Mouse (Mus musculus) lung, postnatal 4 days (tissue): ENCODE measurements around the gene Hyal1.
"Not testable (repeated sequence)": the region's sequence is repeated elsewhere in the genome, so short reads cannot be mapped to it uniquely, and the experiment has no call there.

Experiments used
- DNase-seq, 2 experiments: peaks; one replicate each; pipeline ENCODE4 v3.0.0; 2021

Hyal1 gene

DNA sequence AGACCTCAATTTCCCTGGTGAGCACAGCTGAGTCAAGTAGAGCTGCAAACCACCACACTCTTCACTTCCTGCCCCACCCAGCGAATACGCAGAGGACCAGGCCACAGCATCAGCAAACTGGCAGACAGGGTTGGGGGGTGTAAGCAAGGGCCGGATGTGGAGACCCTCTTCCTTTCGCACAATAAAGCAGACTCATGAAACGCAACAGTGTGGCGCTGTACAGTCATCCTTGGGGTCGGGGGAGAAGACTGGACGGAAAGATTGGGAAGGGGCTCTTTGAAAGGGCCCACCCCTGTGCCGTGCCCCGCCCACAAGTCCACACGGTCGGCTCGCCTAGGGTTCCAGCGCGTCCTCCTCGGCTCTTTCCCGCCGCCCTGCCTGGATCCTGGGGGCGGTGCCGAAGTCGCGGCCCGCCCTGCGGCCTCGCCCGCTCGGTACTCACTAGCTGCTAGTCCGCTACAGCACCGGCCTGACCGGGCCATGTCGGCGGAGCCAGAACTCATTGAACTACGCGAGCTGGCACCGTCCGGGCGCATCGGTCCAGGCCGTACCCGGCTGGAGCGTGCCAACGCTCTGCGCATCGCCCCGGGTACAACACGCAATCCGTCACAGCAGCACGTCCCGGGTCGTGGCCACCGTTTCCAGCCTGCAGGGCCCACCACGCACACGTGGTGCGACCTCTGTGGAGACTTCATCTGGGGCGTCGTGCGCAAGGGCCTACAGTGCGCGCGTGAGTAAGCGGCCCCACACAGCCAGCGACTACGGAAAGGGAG, 25.4 kb upstream of the Hyal1 start, which contains the start of gene Rassf1:
TSS of gene Rassf1 (plus strand) at position 439 of the 773 bp plus-strand sequence.
- peak; percentile 79 to 86 for DNase-seq

DNA sequence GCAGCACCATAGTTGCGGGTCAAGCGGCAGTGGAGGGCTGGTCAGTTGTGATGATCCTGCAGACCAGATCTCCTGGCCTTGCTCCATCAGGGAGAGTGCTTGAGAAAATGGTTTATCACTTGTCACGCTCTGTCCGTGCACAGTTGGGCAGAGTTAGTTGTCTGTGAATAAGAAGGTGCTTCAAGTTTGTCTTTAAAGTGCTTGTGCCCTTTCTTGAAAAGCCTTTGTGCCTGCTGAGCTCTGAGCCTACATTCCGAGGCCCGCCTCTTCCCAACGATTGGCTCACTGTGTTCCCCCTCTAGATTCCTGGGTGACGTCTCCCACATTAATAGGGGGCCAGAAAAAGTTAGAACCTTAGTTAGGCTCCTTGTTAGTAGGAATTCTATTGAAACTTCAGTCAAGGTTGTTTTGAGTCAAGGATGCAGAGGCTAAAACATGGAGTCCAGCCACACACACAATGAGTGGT, 24.8 kb upstream of the Hyal1 start:
- DNase-seq: no peak

DNA sequence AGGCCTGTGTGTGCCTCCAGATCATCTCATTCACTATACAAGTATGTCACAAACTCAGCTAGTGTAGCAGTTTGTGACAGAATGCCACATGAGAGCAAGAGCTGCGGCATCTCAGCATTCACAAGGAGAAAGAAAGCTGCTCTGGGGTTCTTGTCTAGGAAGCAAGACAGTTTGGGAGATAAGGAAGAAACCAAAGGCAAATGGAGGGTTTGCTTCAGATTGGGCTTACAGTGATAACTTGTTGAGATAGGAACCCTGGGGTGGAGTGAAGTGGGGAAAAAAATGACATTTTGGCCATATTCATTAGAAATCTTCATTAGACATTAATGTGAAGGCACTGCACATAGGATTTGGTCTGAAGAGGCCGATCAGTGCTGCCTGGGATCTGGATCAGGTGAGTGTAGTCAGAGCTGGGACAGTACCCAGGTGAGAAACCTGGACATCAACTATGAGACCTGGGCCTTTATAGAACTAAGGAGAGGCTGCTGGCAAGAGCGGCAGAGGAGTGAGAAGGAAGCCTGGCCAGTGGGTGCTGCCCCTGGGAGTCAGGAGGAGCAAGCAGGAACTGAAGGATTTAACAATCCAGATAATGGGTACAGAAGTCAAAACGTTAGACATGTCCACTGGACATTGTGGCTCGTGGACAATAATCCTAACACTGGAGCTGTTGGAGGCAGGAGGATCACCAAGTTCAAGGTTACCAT, 23.9 kb upstream of the Hyal1 start:
- no peak for DNase-seq

DNA sequence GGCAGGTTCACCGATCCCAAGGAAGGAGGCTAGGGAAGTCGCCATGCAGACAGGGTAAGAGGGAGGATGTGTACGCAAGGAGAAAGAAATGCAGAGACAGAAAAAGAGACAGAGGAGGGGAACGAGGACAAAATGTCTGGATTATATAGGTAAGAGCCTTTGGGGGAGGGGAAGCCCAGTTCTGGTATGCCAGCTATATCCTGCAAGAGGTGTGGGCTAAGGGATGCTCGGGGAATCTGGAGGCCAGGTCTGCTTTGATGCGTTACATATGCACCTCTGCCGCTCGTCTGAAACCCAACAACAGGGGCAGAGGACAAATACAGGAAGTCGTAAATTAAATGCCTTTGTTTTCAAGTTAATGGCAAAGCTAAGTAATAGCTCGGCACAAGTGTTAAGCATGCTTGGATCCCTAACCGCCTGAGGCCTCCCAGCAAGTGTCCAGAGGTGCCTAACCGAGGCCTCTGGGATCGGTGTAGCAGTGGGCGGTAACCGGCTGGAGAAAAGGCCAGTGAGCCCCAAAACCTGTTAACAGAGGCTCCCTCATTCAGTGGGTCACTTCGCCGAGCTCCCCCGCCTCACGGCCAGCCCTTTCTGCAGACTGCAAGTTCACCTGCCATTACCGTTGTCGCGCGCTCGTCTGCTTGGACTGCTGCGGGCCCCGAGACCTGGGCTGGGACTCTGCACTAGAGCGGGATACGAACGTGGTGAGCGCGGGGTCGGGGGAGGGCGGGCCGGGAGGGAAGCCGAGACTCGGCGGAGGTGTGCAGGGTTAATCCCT, 23.0 kb upstream of the Hyal1 start:
- peak in 1 of 2 experiments; percentile 51 for DNase-seq

DNA sequence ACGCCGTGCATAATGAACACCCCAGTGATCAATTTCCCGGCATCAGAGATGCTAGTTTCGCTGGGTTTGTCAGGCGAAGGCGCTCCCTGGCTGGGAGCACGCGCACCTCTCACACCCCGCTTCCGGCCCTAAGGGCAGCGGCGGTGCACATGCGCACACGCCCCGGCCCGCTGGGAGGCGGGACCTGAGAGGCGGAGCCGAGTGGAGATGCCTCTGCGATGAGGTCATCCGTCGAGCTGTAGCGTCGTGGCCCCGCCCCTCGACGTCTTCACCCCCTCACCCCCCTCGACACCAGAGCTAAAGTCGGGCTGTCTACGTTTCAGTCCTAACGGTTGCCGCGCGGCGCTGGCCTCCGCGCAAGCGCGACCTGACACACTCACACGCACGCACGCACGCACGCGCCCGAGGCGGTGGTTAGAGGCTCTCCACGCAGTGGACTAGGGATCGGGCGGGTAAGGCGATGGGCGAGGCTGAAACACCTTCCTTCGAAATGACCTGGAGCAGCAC, 22.4 kb upstream of the Hyal1 start:
- peak; percentile 96 to 98 for DNase-seq

DNA sequence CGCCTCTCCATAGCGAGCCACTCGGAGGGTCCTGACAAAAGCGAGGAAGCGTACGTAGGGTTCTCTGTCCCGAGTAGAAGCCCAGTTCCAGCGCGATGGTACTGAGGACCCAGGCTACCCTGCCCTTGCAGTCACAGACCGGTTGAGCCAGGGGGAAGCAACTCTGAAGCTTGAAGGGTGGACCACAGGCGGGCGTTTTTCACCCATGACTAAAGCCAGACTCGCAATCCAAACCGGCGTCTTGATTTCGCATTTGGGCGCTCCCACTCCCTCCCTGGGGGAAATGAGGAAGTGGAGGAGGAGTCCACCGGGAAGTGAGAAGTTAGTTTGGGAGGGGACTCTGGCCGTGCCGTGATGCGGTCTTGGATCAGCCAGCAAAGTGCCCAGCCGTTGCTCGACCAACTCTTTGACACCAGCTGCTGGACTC, 21.7 kb upstream of the Hyal1 start:
- peak; percentile 83 to 84 for DNase-seq

DNA sequence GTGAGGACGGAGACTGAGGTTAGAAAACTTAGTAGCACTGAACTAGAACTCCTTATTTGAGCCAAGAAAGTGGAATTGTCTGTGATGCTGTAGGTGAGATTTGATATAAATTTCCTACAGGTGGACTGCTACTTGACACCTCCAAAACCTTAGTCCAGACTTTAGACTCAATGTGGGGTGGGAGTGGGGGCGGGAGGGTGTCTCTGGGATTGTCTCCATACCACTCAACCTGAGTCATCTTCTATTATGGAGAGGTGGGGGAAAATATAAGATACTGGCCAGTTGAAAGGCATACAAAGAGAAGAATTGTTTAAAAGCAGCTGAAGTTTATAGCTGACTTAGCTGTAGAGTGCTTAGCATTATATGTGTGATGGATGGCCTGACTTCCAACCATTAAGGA, 21.0 kb upstream of the Hyal1 start:
- DNase-seq: no peak

DNA sequence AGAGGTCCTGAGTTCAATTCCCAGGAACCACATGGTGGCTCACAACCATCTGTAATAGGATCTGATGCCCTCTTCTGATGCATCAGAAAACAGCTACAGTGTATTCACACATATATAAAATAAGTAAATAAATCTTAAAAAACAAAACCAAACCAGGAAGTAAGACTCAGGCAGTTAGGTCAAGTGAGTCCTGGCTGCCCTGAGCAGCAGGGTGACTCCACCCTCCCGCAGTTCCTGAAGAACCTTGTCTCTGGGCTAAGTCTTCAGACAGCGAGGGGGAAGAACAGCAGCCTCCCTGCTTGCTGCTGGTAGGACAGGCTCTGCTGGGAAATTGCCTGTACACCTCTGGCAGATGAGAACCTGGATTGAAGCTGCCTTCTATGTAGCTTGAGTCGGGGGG, 20.4 kb upstream of the Hyal1 start:
- DNase-seq: peak in 1 of 2 experiments; percentile 23

DNA sequence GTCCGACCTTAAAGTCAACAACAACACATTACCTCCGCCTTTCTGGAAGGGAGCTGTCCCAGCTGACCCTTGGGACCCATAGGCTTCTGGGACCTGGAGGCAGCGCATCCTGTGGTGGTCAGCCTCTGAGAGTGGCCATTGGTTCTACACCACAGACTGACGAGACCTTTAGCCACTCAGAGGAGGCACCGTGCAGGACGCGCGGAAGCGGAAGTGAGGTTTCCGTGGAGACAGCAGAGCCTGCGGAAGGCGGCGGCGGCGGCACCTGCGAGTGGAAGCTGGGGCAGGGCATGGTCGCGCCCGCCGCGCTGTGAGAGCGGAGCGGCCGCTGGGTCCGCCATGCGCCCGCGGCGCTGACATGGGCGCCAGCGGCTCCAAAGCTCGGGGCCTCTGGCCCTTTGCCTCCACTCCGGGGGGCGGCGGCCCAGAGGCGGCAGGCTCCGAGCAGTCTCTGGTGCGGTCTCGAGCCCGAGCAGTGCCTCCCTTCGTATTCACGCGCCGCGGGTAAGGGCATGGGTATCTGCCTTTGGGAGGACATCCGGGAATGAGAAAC, 13.6 kb upstream of the Hyal1 start, which contains the start of gene Tusc2:
TSS of gene Tusc2 (plus strand) at position 227 of the 553 bp plus-strand sequence.
- DNase-seq: peak; percentile 95 to 96

DNA sequence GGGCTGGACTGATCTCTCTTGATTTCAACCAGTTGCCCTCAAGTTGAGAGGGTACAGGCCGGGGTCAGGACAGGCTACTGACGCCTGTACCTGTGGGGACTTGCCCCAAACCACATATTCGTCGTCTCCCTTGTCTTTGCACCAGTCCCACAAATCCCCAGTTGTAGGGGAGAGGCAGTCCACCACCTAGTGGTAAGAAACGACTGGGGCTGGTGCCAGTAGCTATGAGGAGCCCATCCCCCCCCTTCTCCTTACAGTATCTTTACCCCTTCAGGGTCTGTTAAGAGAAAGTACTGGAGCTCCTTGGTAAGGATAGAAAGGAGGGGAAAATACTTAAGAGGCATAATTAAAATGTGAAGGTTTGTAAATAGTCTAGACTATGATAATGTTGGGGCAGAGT, 11.2 kb upstream of the Hyal1 start:
- not testable (repeated sequence) for DNase-seq

DNA sequence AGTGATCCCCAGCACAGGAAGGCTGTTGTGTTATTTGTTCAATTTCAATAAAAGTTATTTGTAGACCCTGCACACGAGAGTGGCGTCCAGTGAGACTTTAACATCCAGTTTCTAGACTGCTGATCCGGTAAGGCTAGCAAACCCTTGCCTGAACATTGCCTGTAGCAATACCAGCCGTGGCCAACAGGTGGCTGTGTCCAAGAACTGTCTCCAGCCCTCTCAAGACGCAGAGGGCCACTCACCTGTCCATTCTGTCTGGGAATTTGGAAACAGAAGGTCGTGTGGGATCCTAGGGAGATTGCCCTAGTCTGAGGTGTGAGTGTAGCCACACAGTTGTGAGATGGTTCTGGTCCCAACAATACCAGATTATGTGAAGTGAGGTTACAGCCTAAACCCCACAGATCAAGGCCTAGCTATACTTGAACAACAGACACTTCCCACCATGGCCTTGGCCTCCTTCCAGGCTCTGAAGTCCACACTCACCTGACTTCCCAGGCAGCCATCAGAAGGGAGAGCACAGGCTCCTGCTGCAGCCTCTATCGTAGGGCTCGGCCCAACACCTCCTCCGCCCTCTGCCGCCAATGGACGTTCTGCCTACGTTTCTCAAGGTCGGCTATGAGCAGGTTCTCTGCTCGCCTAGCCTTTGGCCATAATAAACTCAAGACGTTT, 10.6 kb upstream of the Hyal1 start:
- DNase-seq: peak; percentile 88 to 93

DNA sequence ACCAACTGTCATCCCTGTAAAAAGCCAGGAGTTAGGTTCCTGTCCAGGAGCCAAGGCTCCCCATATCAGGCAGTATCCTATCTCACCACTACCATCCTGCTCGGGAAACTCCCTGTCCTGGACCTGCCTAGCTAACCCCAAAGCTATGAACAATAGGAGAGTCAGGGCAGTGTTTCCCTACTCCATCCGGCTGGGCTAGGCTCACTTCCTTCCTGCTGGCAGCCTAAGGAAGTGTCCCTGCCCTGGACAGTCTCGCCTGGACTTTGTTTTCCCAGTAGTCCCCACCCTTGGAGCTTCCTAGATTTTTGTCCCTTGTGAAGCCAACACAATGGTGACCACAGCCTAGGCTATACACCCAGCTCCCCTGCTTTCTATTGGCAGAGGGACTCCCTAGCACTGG, 9.9 kb upstream of the Hyal1 start:
- DNase-seq: peak; percentile 73 to 87

DNA sequence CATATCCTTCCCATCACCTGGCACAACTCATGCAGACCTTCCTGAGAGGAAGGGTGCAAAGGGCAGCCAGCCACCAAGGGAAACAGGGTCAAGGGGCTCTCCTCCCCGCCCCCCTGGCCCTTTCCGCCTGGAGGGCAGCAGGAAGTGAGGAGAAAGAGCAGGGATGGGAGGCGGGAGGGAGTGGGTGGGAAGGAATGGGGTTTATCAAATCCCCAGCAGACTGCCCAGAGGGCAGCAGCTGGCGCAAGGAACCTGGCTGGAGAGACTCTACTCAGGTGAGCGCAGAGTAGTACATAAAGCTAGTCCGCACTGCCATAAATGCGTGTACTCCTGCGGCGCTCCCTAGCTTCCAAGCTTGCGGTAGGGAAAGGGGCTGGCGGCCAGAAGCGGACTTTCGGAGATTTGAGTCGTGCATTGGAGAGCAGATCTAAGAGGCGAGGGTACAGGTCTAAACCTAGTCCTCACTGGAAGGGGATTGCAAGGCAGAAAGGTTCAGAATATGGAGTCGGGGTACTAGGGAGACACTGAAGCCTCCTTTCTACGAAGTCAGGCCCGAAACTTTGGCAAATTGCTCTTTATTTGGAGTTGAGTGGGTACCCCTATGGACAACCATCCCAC, 8.9 kb upstream of the Hyal1 start, which contains the start of gene Hyal2:
TSS of gene Hyal2 (plus strand) at position 244 of the 618 bp plus-strand sequence.
- peak; percentile 67 to 82 for DNase-seq

DNA sequence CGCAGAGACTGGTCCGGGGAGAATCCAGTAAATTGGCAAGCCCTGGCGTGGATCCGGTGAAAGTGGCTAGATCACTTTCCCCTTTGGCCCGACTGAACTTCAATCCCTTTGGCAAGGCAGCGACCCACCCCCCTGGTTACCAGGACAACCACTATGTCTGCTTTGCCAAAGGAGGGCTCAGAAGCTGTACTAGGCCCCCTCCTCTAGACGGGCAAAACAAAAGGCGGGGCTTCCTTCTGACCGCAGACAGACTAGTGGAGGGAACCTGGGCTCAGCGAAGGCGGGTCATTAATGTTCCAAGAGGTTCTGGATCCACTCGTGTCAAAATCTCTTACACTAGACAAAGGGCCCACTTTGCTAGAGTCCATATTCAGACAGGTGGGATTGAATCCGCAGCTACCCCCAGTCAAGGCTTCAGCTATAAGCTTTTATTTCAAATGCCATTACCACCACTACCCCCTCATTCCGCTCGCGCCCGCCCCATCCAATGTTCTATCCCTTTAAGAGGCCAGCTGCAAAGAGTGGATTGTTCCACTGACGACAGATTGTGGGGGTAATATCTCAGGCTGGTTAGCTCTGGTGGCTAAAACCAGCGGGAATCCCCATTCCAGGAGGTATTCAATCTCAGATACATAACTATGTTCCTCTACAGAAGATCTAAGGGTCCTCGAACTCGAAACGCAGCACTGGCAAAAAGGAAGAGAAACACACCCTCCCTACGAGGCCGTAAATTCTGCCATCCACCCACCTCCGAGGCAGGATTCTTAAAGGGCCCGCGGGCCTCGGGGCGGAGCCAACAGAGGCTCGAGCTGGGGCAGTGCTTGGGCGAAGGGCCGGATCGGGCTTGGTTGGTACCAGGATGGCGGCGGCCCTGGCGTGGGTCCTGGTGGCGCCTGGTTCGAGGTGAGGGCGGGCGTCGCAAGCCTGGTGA, 8.1 kb upstream of the Hyal1 start:
- DNase-seq: peak; percentile 90 to 92

DNA sequence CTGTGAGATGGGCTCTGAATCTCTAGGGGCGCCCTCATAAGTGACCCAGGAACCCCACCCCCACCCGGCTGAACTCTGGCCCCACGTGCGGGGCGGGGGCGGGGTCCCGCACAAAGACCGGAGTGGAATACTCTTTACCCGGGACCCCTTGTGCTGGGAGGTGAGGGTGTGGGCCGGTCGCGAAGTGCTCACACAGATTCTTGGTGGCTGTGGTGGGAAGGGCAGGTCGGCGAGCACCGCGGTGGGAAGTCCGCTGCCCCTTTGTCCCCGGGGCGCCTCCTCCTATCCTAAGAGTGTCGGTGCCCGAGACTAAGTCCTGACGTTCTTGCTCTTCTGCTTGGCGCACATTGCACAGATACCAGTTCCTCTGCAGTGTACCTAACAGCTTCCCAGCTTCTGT, 7.5 kb upstream of the Hyal1 start:
- DNase-seq: no peak

DNA sequence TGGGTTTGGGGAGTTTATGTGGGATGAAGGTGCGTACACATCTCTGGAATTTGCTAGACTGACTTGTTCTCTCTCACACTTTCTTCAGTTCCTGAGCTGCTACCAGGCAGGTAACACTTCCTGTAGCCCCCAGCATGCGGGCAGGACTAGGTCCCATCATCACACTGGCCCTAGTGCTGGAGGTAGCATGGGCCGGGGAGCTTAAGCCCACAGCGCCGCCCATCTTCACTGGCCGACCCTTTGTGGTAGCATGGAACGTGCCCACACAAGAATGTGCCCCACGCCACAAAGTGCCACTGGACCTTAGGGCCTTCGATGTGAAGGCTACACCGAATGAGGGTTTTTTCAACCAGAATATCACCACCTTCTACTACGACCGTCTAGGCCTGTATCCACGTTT, 6.7 kb upstream of the Hyal1 start:
- peak in 1 of 2 experiments; percentile 47 for DNase-seq

DNA sequence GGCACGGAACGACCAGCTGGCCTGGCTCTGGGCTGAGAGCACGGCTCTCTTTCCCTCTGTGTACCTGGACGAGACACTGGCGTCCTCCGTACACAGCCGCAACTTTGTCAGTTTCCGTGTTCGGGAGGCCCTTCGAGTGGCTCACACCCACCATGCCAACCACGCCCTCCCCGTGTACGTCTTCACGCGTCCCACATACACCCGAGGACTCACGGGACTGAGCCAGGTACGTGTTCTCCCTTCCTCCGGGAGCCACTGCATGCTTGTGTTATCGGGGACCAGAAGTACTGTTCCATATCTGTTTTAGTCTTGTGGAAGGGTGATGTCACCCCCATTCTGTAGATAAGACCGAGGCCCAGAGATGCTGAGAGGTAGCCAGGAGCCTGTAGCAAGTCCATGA, 5.9 kb upstream of the Hyal1 start:
- peak in 1 of 2 experiments; percentile 34 for DNase-seq

DNA sequence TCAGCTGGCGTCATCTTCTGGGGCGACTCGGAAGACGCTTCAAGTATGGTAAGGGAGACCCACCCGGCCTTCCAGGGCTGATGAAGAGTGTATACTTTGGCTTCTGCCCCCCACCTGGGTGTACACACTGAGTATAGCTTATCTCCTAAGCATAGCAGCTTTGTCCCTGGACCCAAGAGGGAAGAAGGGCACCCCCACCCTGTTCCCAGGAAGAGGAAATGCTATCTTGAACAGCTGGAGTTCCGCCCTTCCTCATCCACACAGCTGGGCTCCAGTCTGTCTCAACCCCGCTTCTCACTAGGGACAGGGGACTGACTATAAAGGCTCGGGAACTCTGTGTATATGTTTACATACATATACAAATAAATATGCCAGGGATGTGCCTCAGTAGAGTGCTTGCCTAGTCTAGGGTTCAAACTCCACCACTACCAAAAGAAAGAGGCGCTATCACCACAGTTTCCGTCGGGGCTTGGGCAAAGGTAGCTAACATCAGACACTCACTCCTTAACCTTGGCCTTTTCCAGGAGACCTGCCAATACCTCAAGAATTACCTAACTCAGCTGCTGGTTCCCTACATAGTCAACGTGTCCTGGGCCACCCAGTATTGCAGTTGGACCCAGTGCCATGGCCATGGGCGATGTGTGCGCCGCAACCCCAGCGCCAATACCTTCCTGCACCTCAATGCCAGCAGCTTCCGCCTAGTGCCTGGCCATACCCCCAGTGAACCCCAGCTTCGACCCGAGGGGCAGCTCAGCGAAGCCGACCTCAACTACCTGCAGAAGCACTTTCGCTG, 5.0 kb upstream of the Hyal1 start:
- peak in 1 of 2 experiments; percentile 52 for DNase-seq

DNA sequence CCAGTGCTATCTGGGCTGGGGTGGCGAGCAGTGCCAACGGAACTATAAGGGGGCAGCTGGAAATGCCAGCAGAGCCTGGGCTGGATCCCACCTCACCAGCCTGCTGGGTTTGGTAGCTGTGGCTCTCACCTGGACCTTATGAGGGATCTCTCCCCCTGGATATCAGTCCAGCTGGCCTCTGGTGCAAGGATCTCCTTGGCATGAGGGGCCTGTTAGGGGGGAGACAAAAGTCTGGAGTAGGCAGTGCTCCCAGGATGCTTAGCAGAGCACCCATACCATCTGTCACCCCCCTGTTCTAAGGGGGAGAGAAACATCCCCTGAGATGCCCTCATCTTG, 4.4 kb upstream of the Hyal1 start:
- DNase-seq: no peak

DNA sequence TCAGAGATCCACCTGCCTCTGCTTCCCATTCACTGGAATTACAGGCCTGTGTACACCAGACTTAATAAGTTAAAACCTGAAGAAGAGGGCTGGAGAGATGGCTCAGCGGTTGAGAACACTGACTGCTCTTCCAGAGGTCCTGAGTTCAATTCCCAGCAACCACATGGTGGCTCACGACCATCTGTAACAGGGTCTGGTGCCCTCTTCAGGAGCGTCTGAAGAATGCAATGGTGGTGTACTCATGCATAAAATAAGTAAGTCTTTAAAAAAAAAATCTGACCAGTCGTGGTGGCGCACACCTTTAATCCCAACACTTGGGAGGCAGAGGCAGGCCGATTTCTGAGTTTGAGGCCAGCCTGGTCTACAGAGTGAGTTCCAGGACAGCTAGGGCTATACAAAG, 3.0 kb upstream of the Hyal1 start:
- not testable (repeated sequence) for DNase-seq
